Mouse (Mus musculus): ENCODE data around the gene Prrt1. TPM values are rescaled to one million over a fixed set of nuclear protein-coding genes. Genes with fewer than 3 reads are reported as not detected.

Prrt1 gene
- polyA plus RNA-seq, 1 experiment: 0.53 TPM

GRCm38 (mm10) chr17:34637459-34637858, 8.1 kb downstream of the Prrt1 start:
- no peak overlapping the region for H3K27ac ChIP-seq (ENCODE audit: insufficient read depth, low read length)
- H3K4me1 ChIP-seq (ENCODE audit: control insufficient read depth, insufficient read depth, low read length): peaks cover 2% of the 10 kb centered on the region; the same call in 1 of the 2 replicates
- no peak overlapping the region for H3K4me3 ChIP-seq (ENCODE audit: insufficient read depth, low read length)
- TF ChIP-seq CTCF (IDR thresholded peaks at IDR 0.05; ENCODE audit: borderline replicate concordance, insufficient read depth, low read length) (no peak), POLR2A (IDR thresholded peaks at IDR 0.05; ENCODE audit: low read depth, low read length) (no peak)

DNA sequence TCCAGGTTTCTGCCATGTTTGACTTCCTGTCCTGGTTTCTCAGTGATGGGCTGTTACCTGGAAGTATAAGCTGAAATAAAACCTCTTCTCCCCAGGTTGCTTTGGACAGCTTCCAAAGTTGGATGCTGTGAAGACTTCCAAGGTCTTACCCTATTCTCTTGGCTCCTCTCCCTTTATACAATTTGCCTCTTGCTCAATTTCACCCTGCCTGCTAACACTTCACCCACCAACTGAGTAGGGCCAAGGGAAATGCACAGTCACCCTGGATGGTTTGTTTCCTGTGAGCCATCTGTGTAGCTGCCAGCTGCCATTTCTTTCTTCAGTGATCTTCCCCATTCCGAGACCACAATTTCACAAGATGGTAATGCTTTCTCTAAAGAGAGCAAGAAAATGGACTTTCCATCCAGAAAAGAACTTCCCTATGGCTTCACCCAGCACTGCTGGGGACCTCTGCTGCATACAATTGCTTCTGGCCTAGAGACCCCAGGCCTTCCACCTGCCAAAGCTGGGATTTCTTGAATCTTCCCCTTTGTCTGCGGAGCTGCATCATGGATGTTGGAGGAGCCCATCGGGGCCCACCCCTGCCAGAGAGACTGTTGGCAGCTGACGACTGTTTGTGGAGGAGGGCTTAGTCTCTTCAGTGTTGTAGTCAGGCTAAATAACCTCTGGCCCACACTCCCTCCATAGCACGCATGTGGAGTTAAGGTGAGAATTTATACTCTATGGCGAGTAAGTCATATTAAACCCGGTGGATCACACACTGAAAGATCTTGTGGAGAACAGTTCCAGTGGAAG, 10.3 kb downstream of the Prrt1 start:
- TF ChIP-seq POLR2A (IDR thresholded peaks at IDR 0.05; ENCODE audit: low read depth, low read length): no peak
- no peak for TF ChIP-seq CTCF (IDR thresholded peaks at IDR 0.05; ENCODE audit: borderline replicate concordance, insufficient read depth, low read length)
- no peak overlapping the region for H3K4me3 ChIP-seq (ENCODE audit: insufficient read depth, low read length)
- H3K4me1 ChIP-seq (ENCODE audit: control insufficient read depth, insufficient read depth, low read length): peaks cover 2% of the 10 kb centered on the region; the same call in 1 of the 2 replicates
- H3K27ac ChIP-seq (ENCODE audit: insufficient read depth, low read length): no peak overlapping the region

GRCm38 (mm10) chr17:34640778-34641601, 11.7 kb downstream of the Prrt1 start:
- H3K4me3 ChIP-seq (ENCODE audit: insufficient read depth, low read length): no peak overlapping the region
- H3K4me1 ChIP-seq (ENCODE audit: control insufficient read depth, insufficient read depth, low read length): peaks cover 2% of the 10 kb centered on the region; the same call in 1 of the 2 replicates
- TF ChIP-seq CTCF (IDR thresholded peaks at IDR 0.05; ENCODE audit: borderline replicate concordance, insufficient read depth, low read length): no peak
- TF ChIP-seq POLR2A (IDR thresholded peaks at IDR 0.05; ENCODE audit: low read depth, low read length): no peak
- peak overlapping the region; percentile 27; the same call in 1 of the 2 replicates for H3K27ac ChIP-seq (ENCODE audit: insufficient read depth, low read length)

GRCm38 (mm10) chr17:34641945-34642344, 12.6 kb downstream of the Prrt1 start:
- Histone ChIP-seq H3K27ac (ENCODE audit: insufficient read depth, low read length) (no peak overlapping the region), H3K4me1 (ENCODE audit: control insufficient read depth, insufficient read depth, low read length) (peaks cover 2% of the 10 kb centered on the region; the same call in 1 of the 2 replicates), H3K4me3 (ENCODE audit: insufficient read depth, low read length) (no peak overlapping the region)
- TF ChIP-seq POLR2A (IDR thresholded peaks at IDR 0.05; ENCODE audit: low read depth, low read length) (no peak), CTCF (IDR thresholded peaks at IDR 0.05; ENCODE audit: borderline replicate concordance, insufficient read depth, low read length) (no peak)

DNA sequence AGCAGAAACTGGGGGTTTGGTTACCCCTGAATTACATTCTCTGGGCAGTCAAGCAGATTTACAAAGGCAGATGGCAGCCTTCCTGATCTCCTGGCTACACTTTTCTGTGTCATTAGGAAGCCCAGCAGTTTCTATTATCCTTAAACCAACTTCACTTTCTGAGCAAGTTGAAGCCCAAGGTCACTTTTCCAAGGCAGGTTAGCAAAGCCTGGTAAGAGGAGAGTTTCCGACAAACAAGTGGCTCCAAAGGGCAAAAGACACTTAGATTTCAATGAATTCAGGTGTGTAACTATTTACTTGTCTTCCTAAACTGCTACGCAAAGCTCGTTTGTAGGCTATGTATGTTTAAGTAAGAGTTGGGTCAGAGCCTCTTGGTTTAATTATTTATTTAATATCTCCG, 14.0 kb downstream of the Prrt1 start:
- H3K4me3 ChIP-seq (ENCODE audit: insufficient read depth, low read length): no peak overlapping the region
- TF ChIP-seq CTCF (IDR thresholded peaks at IDR 0.05; ENCODE audit: borderline replicate concordance, insufficient read depth, low read length) (no peak), POLR2A (IDR thresholded peaks at IDR 0.05; ENCODE audit: low read depth, low read length) (no peak)
- H3K27ac ChIP-seq (ENCODE audit: insufficient read depth, low read length): no peak overlapping the region
- peaks cover 6% of the 10 kb centered on the region; the same call in 1 of the 2 replicates for H3K4me1 ChIP-seq (ENCODE audit: control insufficient read depth, insufficient read depth, low read length)

DNA sequence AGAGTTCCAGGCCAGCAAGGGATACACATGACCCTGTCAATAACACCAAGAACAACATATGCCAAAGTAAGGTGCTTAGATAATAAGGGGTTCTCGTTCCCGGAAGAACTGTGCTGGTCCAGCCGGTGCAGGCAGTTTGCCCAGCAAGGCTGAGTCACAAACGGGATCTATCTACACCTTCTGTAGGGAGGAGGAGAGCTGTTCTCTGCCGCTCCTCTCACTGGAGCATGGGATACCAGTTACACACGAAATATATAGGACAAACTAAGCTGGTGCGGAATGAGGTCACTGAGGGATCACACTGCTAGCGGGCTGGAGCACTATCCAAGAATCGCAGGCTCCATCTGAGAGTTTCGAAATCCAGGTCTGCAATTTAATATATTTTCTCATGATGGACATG, 14.6 kb downstream of the Prrt1 start:
- Histone ChIP-seq H3K4me1 (ENCODE audit: control insufficient read depth, insufficient read depth, low read length) (peaks cover 6% of the 10 kb centered on the region; the same call in 1 of the 2 replicates), H3K4me3 (ENCODE audit: insufficient read depth, low read length) (no peak overlapping the region), H3K27ac (ENCODE audit: insufficient read depth, low read length) (no peak overlapping the region)
- TF ChIP-seq POLR2A (IDR thresholded peaks at IDR 0.05; ENCODE audit: low read depth, low read length): no peak

DNA sequence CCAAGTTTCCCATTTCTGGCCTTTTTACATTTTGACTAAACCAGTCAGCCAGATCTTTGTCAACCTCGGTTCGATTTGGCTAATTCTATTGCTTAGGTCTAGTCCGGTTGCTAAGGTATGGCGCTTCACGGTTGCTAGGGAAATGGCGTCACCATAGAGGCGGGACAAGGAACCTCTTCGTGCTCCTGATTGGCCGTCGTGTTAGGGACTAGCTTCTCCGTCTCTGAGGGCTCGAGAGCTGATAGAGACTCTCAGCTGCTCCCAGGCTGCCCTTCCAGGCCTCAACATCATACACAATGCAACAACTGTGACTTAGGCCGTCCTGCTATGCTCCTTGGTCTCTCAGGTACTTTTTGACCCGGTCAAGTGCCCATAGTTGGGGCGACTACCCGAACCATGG, 15.3 kb downstream of the Prrt1 start, which contains the start of gene Fkbpl:
TSS of gene Fkbpl (plus strand) at position 157 of the 400 bp plus-strand sequence.
- TF ChIP-seq POLR2A (IDR thresholded peaks at IDR 0.05; ENCODE audit: low read depth, low read length) (peak; percentile 91), CTCF (IDR thresholded peaks at IDR 0.05; ENCODE audit: borderline replicate concordance, insufficient read depth, low read length) (no peak)
- Histone ChIP-seq H3K27ac (ENCODE audit: insufficient read depth, low read length) (0 out of 2 replicates have a peak within 1 kb of the TSS, but pooled peaks have one; percentile 23), H3K4me1 (ENCODE audit: control insufficient read depth, insufficient read depth, low read length) (peaks cover 6% of the 10 kb centered on the region; the same call in 1 of the 2 replicates), H3K4me3 (ENCODE audit: insufficient read depth, low read length) (peak within 1 kb of the TSS; percentile 76)

- TF ChIP-seq POLR2A (IDR thresholded peaks at IDR 0.05; ENCODE audit: low read depth, low read length): no peak
- TF ChIP-seq CTCF (IDR thresholded peaks at IDR 0.05; ENCODE audit: borderline replicate concordance, insufficient read depth, low read length): no peak
- H3K27ac ChIP-seq (ENCODE audit: insufficient read depth, low read length): no peak overlapping the region
- peaks cover 6% of the 10 kb centered on the region; the same call in 1 of the 2 replicates for H3K4me1 ChIP-seq (ENCODE audit: control insufficient read depth, insufficient read depth, low read length)
- peak overlapping the region; percentile 76 for H3K4me3 ChIP-seq (ENCODE audit: insufficient read depth, low read length)
Measured at GRCm38 (mm10) chr17:34645256-34645829, 16.0 kb downstream of the Prrt1 start.

DNA sequence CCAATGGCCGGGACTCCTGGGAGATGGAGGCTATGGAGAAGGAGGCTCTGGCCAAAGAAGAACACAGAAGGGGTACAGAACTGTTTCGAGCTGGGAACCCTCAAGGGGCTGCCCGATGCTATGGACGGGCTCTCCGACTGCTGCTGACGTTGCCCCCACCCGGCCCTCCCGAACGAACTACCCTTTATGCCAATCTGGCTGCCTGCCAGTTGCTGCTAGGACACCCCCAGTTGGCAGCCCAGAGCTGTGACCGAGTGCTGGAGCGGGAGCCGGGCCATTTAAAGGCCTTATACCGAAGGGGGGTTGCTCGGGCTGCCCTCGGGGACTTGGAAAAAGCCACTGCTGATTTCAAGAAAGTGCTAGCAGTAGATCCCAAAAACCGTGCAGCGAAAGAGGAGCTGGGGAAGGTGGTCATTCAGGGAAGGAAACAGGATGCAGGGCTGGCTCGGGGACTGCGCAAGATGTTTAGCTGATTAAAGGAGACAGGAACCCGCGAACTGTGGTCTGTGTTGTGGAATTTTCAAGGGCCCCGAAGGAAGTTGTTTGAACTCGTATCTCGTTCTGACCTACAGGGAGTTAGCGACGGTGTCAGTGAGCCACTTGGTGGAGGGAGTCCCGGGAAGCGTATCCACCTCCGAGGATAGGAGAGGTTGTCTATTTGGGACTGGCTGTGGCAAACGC, 16.6 kb downstream of the Prrt1 start:
- no peak for TF ChIP-seq POLR2A (IDR thresholded peaks at IDR 0.05; ENCODE audit: low read depth, low read length)
- TF ChIP-seq CTCF (IDR thresholded peaks at IDR 0.05; ENCODE audit: borderline replicate concordance, insufficient read depth, low read length): no peak
- Histone ChIP-seq H3K27ac (ENCODE audit: insufficient read depth, low read length) (no peak overlapping the region), H3K4me1 (ENCODE audit: control insufficient read depth, insufficient read depth, low read length) (0 out of 2 replicates have a peak, but pooled peaks cover 4% of the 10 kb centered on the region), H3K4me3 (ENCODE audit: insufficient read depth, low read length) (no peak overlapping the region)

All from embryonic fibroblast, embryonic 13.5 days (primary cell).